Mouse (Mus musculus): ENCODE data around the gene Sugt1. TPM values are rescaled to one million over a fixed set of nuclear protein-coding genes. Genes with fewer than 3 reads are reported as not detected.

Gene Sugt1
- polyA plus RNA-seq, 1 experiment from 2014 or later: 108 TPM

GRCm38 (mm10) chr14:79617121-79617828 lies 29.8 kb downstream of the Sugt1 start:
- Histone ChIP-seq H3K9ac (no peak overlapping the region), H3K4me3 (no peak overlapping the region), H3K9me3 (no peaks in the 10 kb centered on the region), H3K27ac (no peak overlapping the region), H3K36me3 (peaks cover 60% of the 10 kb centered on the region), H3K27me3 (no peaks in the 10 kb centered on the region), H3K4me2 (no peak overlapping the region), H3K4me1 (no peaks in the 10 kb centered on the region)
- WGBS: 79% methylated on average over 8 of the region's 8 CpGs
- no peak for ATAC-seq (ENCODE audit: insufficient number of reproducible peaks, low FRiP score, low TSS enrichment, low read depth)

GRCm38 (mm10) chr14:79619802-79620201 lies 32.3 kb downstream of the Sugt1 start:
- H3K9me3 ChIP-seq: no peaks in the 10 kb centered on the region
- no peak overlapping the region for H3K27ac ChIP-seq
- peaks cover 55% of the 10 kb centered on the region for H3K36me3 ChIP-seq
- H3K4me2 ChIP-seq: no peak overlapping the region
- no peaks in the 10 kb centered on the region for H3K27me3 ChIP-seq
- no peaks in the 10 kb centered on the region for H3K4me1 ChIP-seq
- H3K4me3 ChIP-seq: no peak overlapping the region
- 93% methylated on average over 7 of the region's 7 CpGs for WGBS
- H3K9ac ChIP-seq: no peak overlapping the region
- no peak for ATAC-seq (ENCODE audit: insufficient number of reproducible peaks, low FRiP score, low TSS enrichment, low read depth)

- H3K27ac ChIP-seq: no peak overlapping the region
- no peaks in the 10 kb centered on the region for H3K27me3 ChIP-seq
- WGBS: 89% methylated on average over 3 of the region's 3 CpGs
- no peak overlapping the region for H3K9ac ChIP-seq
- H3K4me2 ChIP-seq: no peak overlapping the region
- no peak for ATAC-seq (ENCODE audit: insufficient number of reproducible peaks, low FRiP score, low TSS enrichment, low read depth)
- H3K4me1 ChIP-seq: no peaks in the 10 kb centered on the region
- peaks cover 62% of the 10 kb centered on the region for H3K36me3 ChIP-seq
- H3K4me3 ChIP-seq: no peak overlapping the region
- no peaks in the 10 kb centered on the region for H3K9me3 ChIP-seq
Measured at GRCm38 (mm10) chr14:79621143-79621542, 33.7 kb downstream of the Sugt1 start.

GRCm38 (mm10) chr14:79632330-79632729 lies 44.8 kb downstream of the Sugt1 start:
- H3K9ac ChIP-seq: no peak overlapping the region
- peaks cover 25% of the 10 kb centered on the region for H3K36me3 ChIP-seq
- 66% methylated on average over 6 of the region's 6 CpGs for WGBS

GRCm38 (mm10) chr14:79633196-79633595 lies 45.7 kb downstream of the Sugt1 start:
- no peaks in the 10 kb centered on the region for H3K27me3 ChIP-seq
- ATAC-seq (ENCODE audit: insufficient number of reproducible peaks, low FRiP score, low TSS enrichment, low read depth): no peak
- H3K27ac ChIP-seq: no peak overlapping the region
- no peaks in the 10 kb centered on the region for H3K4me1 ChIP-seq
- WGBS: 92% methylated on average over 2 of the region's 2 CpGs
- no peak overlapping the region for H3K4me3 ChIP-seq
- peaks cover 21% of the 10 kb centered on the region; the same call in 1 of the 2 replicates for H3K36me3 ChIP-seq
- H3K9ac ChIP-seq: no peak overlapping the region
- no peak overlapping the region for H3K4me2 ChIP-seq
- no peaks in the 10 kb centered on the region for H3K9me3 ChIP-seq

More at GRCm38 (mm10) chr14:79632330-79632729, 44.8 kb downstream of the Sugt1 start:
- no peak overlapping the region for H3K4me2 ChIP-seq
- no peaks in the 10 kb centered on the region for H3K27me3 ChIP-seq
- no peaks in the 10 kb centered on the region for H3K9me3 ChIP-seq
- H3K27ac ChIP-seq: no peak overlapping the region
- no peak overlapping the region for H3K4me3 ChIP-seq
- no peaks in the 10 kb centered on the region for H3K4me1 ChIP-seq
- ATAC-seq (ENCODE audit: insufficient number of reproducible peaks, low FRiP score, low TSS enrichment, low read depth): no peak

- 50% methylated on average over 4 of the region's 4 CpGs for WGBS
- no peak overlapping the region for H3K27ac ChIP-seq
- no peak overlapping the region for H3K4me3 ChIP-seq
- no peaks in the 10 kb centered on the region for H3K4me1 ChIP-seq
- no peak overlapping the region for H3K4me2 ChIP-seq
- H3K9ac ChIP-seq: no peak overlapping the region
- no peaks in the 10 kb centered on the region for H3K36me3 ChIP-seq
- ATAC-seq (ENCODE audit: insufficient number of reproducible peaks, low FRiP score, low TSS enrichment, low read depth): no peak
- no peaks in the 10 kb centered on the region for H3K27me3 ChIP-seq
- H3K9me3 ChIP-seq: no peaks in the 10 kb centered on the region
Measured at GRCm38 (mm10) chr14:79636814-79637213, 49.3 kb downstream of the Sugt1 start.

GRCm38 (mm10) chr14:79642063-79642462 lies 54.6 kb downstream of the Sugt1 start:
- Histone ChIP-seq H3K27me3 (no peaks in the 10 kb centered on the region), H3K36me3 (no peaks in the 10 kb centered on the region), H3K27ac (no peak overlapping the region), H3K9ac (no peak overlapping the region), H3K4me3 (no peak overlapping the region), H3K9me3 (no peaks in the 10 kb centered on the region), H3K4me2 (no peak overlapping the region), H3K4me1 (peaks cover 7% of the 10 kb centered on the region; the same call in 1 of the 2 replicates)
- no peak for ATAC-seq (ENCODE audit: insufficient number of reproducible peaks, low FRiP score, low TSS enrichment, low read depth)
- WGBS: 73% methylated on average over 9 of the region's 9 CpGs

- H3K27me3 ChIP-seq: no peaks in the 10 kb centered on the region
- no peak overlapping the region for H3K4me3 ChIP-seq
- 0 out of 2 replicates have a peak overlapping the region, but pooled peaks have one; percentile 17 for H3K4me2 ChIP-seq
- H3K4me1 ChIP-seq: peaks cover 13% of the 10 kb centered on the region; the same call in 1 of the 2 replicates
- no peaks in the 10 kb centered on the region for H3K9me3 ChIP-seq
- ATAC-seq (ENCODE audit: insufficient number of reproducible peaks, low FRiP score, low TSS enrichment, low read depth): no peak
- H3K27ac ChIP-seq: no peak overlapping the region
- 18% methylated on average over 11 of the region's 11 CpGs for WGBS
- no peaks in the 10 kb centered on the region for H3K36me3 ChIP-seq
- no peak overlapping the region for H3K9ac ChIP-seq
Measured at GRCm38 (mm10) chr14:79645378-79645777, 57.9 kb downstream of the Sugt1 start.

- peaks cover 13% of the 10 kb centered on the region; the same call in 1 of the 2 replicates for H3K4me1 ChIP-seq
- H3K9ac ChIP-seq: no peak overlapping the region
- no peak overlapping the region for H3K4me3 ChIP-seq
- H3K27ac ChIP-seq: no peak overlapping the region
- H3K36me3 ChIP-seq: no peaks in the 10 kb centered on the region
- ATAC-seq (ENCODE audit: insufficient number of reproducible peaks, low FRiP score, low TSS enrichment, low read depth): no peak
- no peaks in the 10 kb centered on the region for H3K9me3 ChIP-seq
- no peaks in the 10 kb centered on the region for H3K27me3 ChIP-seq
- 34% methylated on average over 3 of the region's 3 CpGs for WGBS
- no peak overlapping the region for H3K4me2 ChIP-seq
Measured at GRCm38 (mm10) chr14:79649680-79650079, 62.2 kb downstream of the Sugt1 start.

GRCm38 (mm10) chr14:79652654-79653053 lies 65.2 kb downstream of the Sugt1 start:
- no peaks in the 10 kb centered on the region for H3K27me3 ChIP-seq
- no peaks in the 10 kb centered on the region for H3K36me3 ChIP-seq
- no peak for ATAC-seq (ENCODE audit: insufficient number of reproducible peaks, low FRiP score, low TSS enrichment, low read depth)
- no peak overlapping the region for H3K9ac ChIP-seq
- H3K27ac ChIP-seq: no peak overlapping the region
- H3K9me3 ChIP-seq: no peaks in the 10 kb centered on the region
- no peak overlapping the region for H3K4me3 ChIP-seq
- no peak overlapping the region for H3K4me2 ChIP-seq
- H3K4me1 ChIP-seq: peaks cover 5% of the 10 kb centered on the region; the same call in 1 of the 2 replicates
- WGBS: 70% methylated on average over 4 of the region's 4 CpGs

- Histone ChIP-seq H3K9me3 (no peaks in the 10 kb centered on the region), H3K9ac (no peak overlapping the region), H3K27me3 (no peaks in the 10 kb centered on the region), H3K36me3 (no peaks in the 10 kb centered on the region), H3K4me1 (peaks cover 8% of the 10 kb centered on the region), H3K4me3 (no peak overlapping the region; the same call in 1 of the 2 replicates), H3K27ac (peak overlapping the region; percentile 78), H3K4me2 (peak overlapping the region; percentile 12; the same call in 1 of the 2 replicates)
- 47% methylated on average over 5 of the region's 5 CpGs for WGBS
- ATAC-seq (ENCODE audit: insufficient number of reproducible peaks, low FRiP score, low TSS enrichment, low read depth): peak; percentile 70
Measured at GRCm38 (mm10) chr14:79658286-79658685, 70.8 kb downstream of the Sugt1 start.

GRCm38 (mm10) chr14:79658748-79659508 lies 71.4 kb downstream of the Sugt1 start:
- Histone ChIP-seq H3K9me3 (no peaks in the 10 kb centered on the region), H3K4me2 (peak overlapping the region; percentile 10; the same call in 1 of the 2 replicates), H3K27ac (peak overlapping the region; percentile 78), H3K36me3 (no peaks in the 10 kb centered on the region), H3K27me3 (no peaks in the 10 kb centered on the region), H3K4me1 (peaks cover 8% of the 10 kb centered on the region), H3K9ac (no peak overlapping the region), H3K4me3 (no peak overlapping the region; the same call in 1 of the 2 replicates)
- 65% methylated on average over 6 of the region's 6 CpGs for WGBS
- no peak for ATAC-seq (ENCODE audit: insufficient number of reproducible peaks, low FRiP score, low TSS enrichment, low read depth)
